Mouse (Mus musculus): ENCODE data around the gene Apol9a. TPM values are rescaled to one million over a fixed set of nuclear protein-coding genes. Genes with fewer than 3 reads are reported as not detected.

Apol9a gene
- total RNA-seq, 2 experiments from 2014 or later, result 0.22 TPM; not detected in 1

DNA sequence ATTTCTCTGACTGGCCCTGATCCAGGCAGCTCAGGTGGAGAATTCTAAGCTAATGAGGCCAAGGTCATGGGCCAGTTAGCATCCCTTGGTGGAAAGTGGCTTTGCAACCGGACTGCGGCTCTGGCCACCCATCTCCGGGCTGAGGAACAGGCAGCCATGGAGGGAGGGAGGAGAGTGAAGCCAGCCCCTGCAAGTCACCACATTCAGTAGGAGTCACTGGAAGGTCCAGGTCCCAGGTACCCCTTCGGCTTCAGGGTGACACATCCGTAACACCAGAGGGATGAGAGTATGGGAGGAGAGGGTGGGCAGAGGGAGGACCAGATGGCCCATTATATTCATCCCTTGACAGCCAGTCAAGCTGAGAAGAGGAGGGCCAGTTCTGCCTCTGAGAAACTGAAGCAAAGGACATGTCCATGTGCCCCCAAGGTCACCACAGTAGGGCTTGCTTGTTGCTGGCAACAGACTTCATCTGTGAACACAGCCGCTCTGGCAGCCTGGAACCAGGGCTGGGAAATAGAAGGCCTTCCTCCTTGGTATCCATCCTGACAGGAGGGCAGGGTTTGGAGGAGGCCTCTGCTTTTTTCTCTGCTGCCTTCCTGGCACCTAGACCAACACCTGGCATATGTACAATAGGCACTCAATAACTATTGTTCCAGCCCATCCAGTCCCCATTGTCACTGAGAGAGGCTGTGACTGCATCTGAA, 55.9 kb downstream of the Apol9a start:
- intact Hi-C loops (cut with DNase I), result loop anchor here (5.0 kb wide), 1 partner anchor 128 kb away; no protein-coding TSS in a partner anchor
- DNase-seq, result no peak

DNA sequence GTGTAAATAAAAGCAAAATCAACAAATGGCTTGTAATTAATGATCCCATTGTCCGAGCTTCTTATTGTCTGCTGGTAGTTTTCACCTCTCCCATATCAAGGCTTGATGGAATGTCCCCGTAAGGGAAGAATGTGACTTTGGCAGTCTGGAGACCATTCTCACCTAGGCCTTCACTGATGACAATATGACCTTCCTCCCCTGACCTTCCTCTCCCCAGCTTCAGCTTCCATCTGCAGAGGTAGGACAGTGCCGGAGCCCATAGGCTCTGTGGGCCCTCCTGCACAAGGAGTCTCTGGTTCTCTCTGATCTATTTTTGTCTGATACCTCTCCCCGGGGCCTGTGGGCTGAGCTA, 56.5 kb downstream of the Apol9a start:
- no peak for DNase-seq
- intact Hi-C loops (cut with DNase I), result no loop called here

Other genes with a start within 250 kb of the Apol9a start
- gene Rbfox2, start 104.1 kb downstream of the Apol9a start, total RNA-seq (2021), result 10 to 100 TPM; 44.2 to 63.3 TPM
- under 1 TPM; 0.26 to 0.59 TPM for gene Apol7a, start 12.0 kb downstream of the Apol9a start, total RNA-seq (2021)
- gene Apol7b, start 36.4 kb upstream of the Apol9a start, total RNA-seq (2021), result 1 to 10 TPM; 1.2 to 4.7 TPM
- not detected for gene Apol10a, start 65.9 kb upstream of the Apol9a start, total RNA-seq (2021)
- not detected for gene Apol11a, start 97.1 kb upstream of the Apol9a start, total RNA-seq (2021)
- gene Apol7c, start 122.2 kb upstream of the Apol9a start, total RNA-seq (2021), result not detected
- not detected for gene 1700025B11Rik, start 150.8 kb upstream of the Apol9a start, total RNA-seq (2021)
- under 1 TPM; 0.17 to 0.61 TPM for gene Apol10b, start 185.0 kb upstream of the Apol9a start, total RNA-seq (2021)
- gene Gm36245, start 188.1 kb upstream of the Apol9a start, total RNA-seq (2021), result not detected
- gene Apol11b, start 232.2 kb upstream of the Apol9a start, total RNA-seq (2021), result not detected

All from gastrocnemius, postnatal 36 days (tissue).